Mouse (Mus musculus): ENCODE measurements around the gene Vmn1r130.
"Not testable (repeated sequence)": the region's sequence is repeated elsewhere in the genome, so short reads cannot be mapped to it uniquely, and the experiment has no call there.

Gene Vmn1r130

GRCm38 (mm10) chr7:21511480-21511879, at the start of gene Vmn1r130:
Vmn1r130 (plus strand) TSS chr7:21511780.
- DNase-seq (ENCODE audit: low spot score): not testable (repeated sequence)

GRCm38 (mm10) chr7:21545990-21546389, 34.4 kb downstream of the Vmn1r130 start, which contains the start of gene Vmn1r131:
Vmn1r131 (minus strand) TSS chr7:21546090.
- not testable (repeated sequence) for DNase-seq (ENCODE audit: low spot score)

All from c-Kit-positive CD71-positive TER-119-positive erythroid progenitor cells, embryonic 14.5 days (primary cell).